Mouse (Mus musculus): ENCODE measurements around the gene Utp18.

DNA sequence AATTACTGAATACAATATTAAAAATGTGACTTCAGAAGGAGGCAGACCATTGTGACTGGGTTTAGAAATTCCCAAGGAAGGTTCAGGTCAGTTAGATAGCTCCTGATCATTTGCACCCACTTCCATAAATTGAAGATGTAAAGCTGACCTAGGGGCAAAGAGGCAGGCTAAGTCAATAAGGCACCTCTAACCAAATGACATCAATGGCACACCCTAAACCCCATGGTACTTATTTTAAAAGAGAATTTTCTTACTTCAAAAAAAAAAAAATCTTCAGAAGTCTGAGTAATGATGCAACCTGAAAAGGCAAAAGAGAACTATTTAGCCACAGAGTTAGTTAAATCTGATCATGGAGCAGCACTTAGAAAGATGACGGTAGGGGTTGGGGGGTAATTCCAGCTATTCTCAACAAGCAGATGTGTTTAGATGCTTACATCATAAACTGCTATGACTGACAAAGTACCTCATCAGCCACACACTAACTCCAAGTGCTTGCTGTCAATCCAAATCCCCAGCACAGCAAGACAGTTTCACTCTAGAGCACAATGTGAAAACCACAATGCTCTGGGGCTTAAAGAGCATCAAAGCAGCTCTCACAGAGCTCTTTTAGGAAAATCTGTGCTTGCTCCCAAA lies 24.9 kb downstream of the Utp18 start:
- no peak for TF ChIP-seq CTCF (IDR thresholded peaks at IDR 0.05)
- no peak for TF ChIP-seq EP300 (IDR thresholded peaks at IDR 0.05)

All from lung, postnatal 0 days (tissue).